Mouse (Mus musculus) bone marrow, adult 2 months (tissue): ENCODE data around the gene Abcg5. TPM values are rescaled to one million over a fixed set of nuclear protein-coding genes. Genes with fewer than 3 reads are reported as not detected.

Source experiments
- H3K27ac ChIP-seq: fragments of 200-500 bp; 2 replicates; pipeline ENCODE4 v1.5.1; 2012; ENCODE audit warnings: low read depth, mild to moderate bottlenecking, control low read depth, inconsistent platforms, low read length; ENCODE audit not compliant: control insufficient read depth, poor library complexity, insufficient read depth
- H3K4me1 ChIP-seq: fragments of 200-500 bp; 2 replicates; pipeline ENCODE4 v1.6.1; 2011; ENCODE audit warnings: low read length; ENCODE audit not compliant: control insufficient read depth, insufficient read depth
- H3K4me3 ChIP-seq: fragments of 200-500 bp; replicated peaks from 2 replicates; pipeline ENCODE3; 2011; ENCODE audit warnings: mild to moderate bottlenecking, low read depth, low read length, control low read depth; ENCODE audit not compliant: control insufficient read depth
- CTCF ChIP-seq: fragments of 200-500 bp; IDR thresholded peaks from 2 replicates; pipeline ENCODE4 v1.5.1; 2011; ENCODE audit warnings: low read length, control low read depth; ENCODE audit not compliant: control insufficient read depth, insufficient read depth
- POLR2A ChIP-seq: fragments of 200-500 bp; IDR thresholded peaks from 2 replicates; pipeline ENCODE4 v1.6.1; 2011; ENCODE audit warnings: low read depth, mild to moderate bottlenecking, control low read depth, low read length, borderline replicate concordance; ENCODE audit not compliant: control insufficient read depth
- WGBS: fragments of 180-500 bp; shearing (Covaris S2); methylation state at CpG from one replicate; pipeline ENCODE4 v1.1.7; 2018; 5-methylcytosine and 5-hydroxymethylcytosine counted together
- polyA plus RNA-seq: library from polyadenylated mRNA; stranded (reverse); fragments of >200 nt; gene quantifications from 2 replicates; pipeline ENCODE4 v1.2.4, GENCODE M21; 2011; ENCODE audit warnings: low replicate concordance; ENCODE audit not compliant: missing spikeins, insufficient read depth, insufficient read length

The Abcg5 gene
- 0.85 TPM in 1 of 2 replicates, not detected in the other for polyA plus RNA-seq

- Histone ChIP-seq H3K27ac (no peak within 1 kb of the TSS), H3K4me1 (no peaks in the 10 kb centered on the region), H3K4me3 (no peak within 1 kb of the TSS)
- TF ChIP-seq POLR2A, result no peak
- no peak for TF ChIP-seq CTCF
- WGBS, result 80% methylated on average over 18 of the region's 18 CpGs
Observed at GRCm38 (mm10) chr17:84682734-84683717, at the start of gene Abcg5. Abcg5 (minus strand) TSS chr17:84683011.

GRCm38 (mm10) chr17:84732612-84733011, 49.8 kb upstream of the Abcg5 start:
- TF ChIP-seq POLR2A (no peak), CTCF (no peak)
- no peaks in the 10 kb centered on the region; the same call in 1 of the 2 replicates for H3K4me1 ChIP-seq
- 63% methylated on average over 8 of the region's 8 CpGs for WGBS
- H3K27ac ChIP-seq, result no peak overlapping the region
- no peak overlapping the region for H3K4me3 ChIP-seq

GRCm38 (mm10) chr17:84731361-84731760, 48.5 kb upstream of the Abcg5 start:
- TF ChIP-seq CTCF, result no peak
- no peak for TF ChIP-seq POLR2A
- H3K4me3 ChIP-seq, result no peak overlapping the region
- 95% methylated on average over 12 of the region's 12 CpGs for WGBS
- H3K27ac ChIP-seq, result no peak overlapping the region
- no peaks in the 10 kb centered on the region; the same call in 1 of the 2 replicates for H3K4me1 ChIP-seq

GRCm38 (mm10) chr17:84729140-84729539, 46.3 kb upstream of the Abcg5 start:
- no peak for TF ChIP-seq CTCF
- TF ChIP-seq POLR2A, result no peak
- 76% methylated on average over 5 of the region's 5 CpGs for WGBS
- H3K27ac ChIP-seq, result no peak overlapping the region

GRCm38 (mm10) chr17:84728201-84728911, 45.5 kb upstream of the Abcg5 start:
- Histone ChIP-seq H3K4me3 (no peak overlapping the region), H3K27ac (0 out of 2 replicates have a peak overlapping the region, but pooled peaks have one; percentile 10)
- 69% methylated on average over 1 of the region's 1 CpGs for WGBS

More at GRCm38 (mm10) chr17:84729140-84729539, 46.3 kb upstream of the Abcg5 start:
- no peak overlapping the region for H3K4me3 ChIP-seq
- H3K4me1 ChIP-seq, result no peaks in the 10 kb centered on the region; the same call in 1 of the 2 replicates

GRCm38 (mm10) chr17:84725163-84725562, 42.4 kb upstream of the Abcg5 start:
- Histone ChIP-seq H3K27ac (no peak overlapping the region), H3K4me1 (no peaks in the 10 kb centered on the region; the same call in 1 of the 2 replicates), H3K4me3 (no peak overlapping the region)
- 96% methylated on average over 3 of the region's 3 CpGs for WGBS
- TF ChIP-seq POLR2A, result no peak
- TF ChIP-seq CTCF, result no peak

More at GRCm38 (mm10) chr17:84728201-84728911, 45.5 kb upstream of the Abcg5 start:
- no peaks in the 10 kb centered on the region; the same call in 1 of the 2 replicates for H3K4me1 ChIP-seq
- TF ChIP-seq POLR2A (no peak), CTCF (no peak)

GRCm38 (mm10) chr17:84724028-84724427, 41.2 kb upstream of the Abcg5 start:
- Histone ChIP-seq H3K4me3 (no peak overlapping the region), H3K27ac (no peak overlapping the region), H3K4me1 (no peaks in the 10 kb centered on the region)
- TF ChIP-seq CTCF, result no peak
- no peak for TF ChIP-seq POLR2A
- 93% methylated on average over 9 of the region's 9 CpGs for WGBS

- Histone ChIP-seq H3K4me1 (no peaks in the 10 kb centered on the region), H3K4me3 (no peak overlapping the region), H3K27ac (no peak overlapping the region)
- no peak for TF ChIP-seq CTCF
- no peak for TF ChIP-seq POLR2A
- 64% methylated on average over 3 of the region's 3 CpGs for WGBS
Observed at GRCm38 (mm10) chr17:84719105-84719504, 36.3 kb upstream of the Abcg5 start.
